Mouse (Mus musculus): ENCODE data around the gene Sectm1a. TPM values are rescaled to one million over a fixed set of nuclear protein-coding genes. Genes with fewer than 3 reads are reported as not detected.

Gene Sectm1a
- not detected in 2 replicates for polyA plus RNA-seq (2016; fragmentation: Nextera tagmentation; extraction: Ambion mirVana)

DNA sequence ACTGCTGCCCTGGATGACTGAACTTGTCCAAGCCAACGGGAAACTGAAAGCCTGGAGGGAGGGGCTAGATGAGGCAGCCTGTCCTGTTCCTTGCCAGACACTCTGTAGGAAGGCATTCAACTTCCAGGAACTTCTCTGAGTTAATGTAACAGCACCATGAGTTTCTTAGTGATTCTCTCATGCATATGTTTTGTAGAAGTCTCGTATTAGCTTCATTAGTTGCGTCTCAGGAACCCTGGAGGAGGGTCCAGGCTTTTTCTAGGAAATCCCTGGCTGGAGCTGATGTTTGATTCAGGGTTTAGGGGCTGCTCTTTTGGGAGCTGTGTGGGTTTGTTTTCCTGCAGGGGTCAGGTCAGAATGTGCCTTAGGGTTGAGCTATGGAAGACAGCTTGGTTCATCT is at the start of gene Sectm1a:
Gene Sectm1a (minus strand): TSS at position 101 of the 400 bp plus-strand sequence.
- 0 out of 2 replicates have a peak, but pooled peaks cover 3% of the 10 kb centered on the region for H3K4me1 ChIP-seq (replicated peaks)
- H3K9ac ChIP-seq: no peak within 1 kb of the TSS
- peaks cover 14% of the 10 kb centered on the region for H3K27me3 ChIP-seq (replicated peaks)
- H3K27ac ChIP-seq (ENCODE audit: poor library complexity, severe bottlenecking): no peak within 1 kb of the TSS
- no peaks in the 10 kb centered on the region for H3K9me3 ChIP-seq (replicated peaks)
- H3K4me3 ChIP-seq: no peak within 1 kb of the TSS
- ATAC-seq (ENCODE audit: insufficient number of reproducible peaks, low FRiP score): no peak
- H3K4me2 ChIP-seq: no peak within 1 kb of the TSS
- WGBS: 67% methylated on average over 3 of the region's 3 CpGs
- no peaks in the 10 kb centered on the region for H3K36me3 ChIP-seq

- no peaks in the 10 kb centered on the region for H3K27me3 ChIP-seq (replicated peaks)
- H3K9ac ChIP-seq: no peak overlapping the region
- H3K36me3 ChIP-seq: no peaks in the 10 kb centered on the region
- ATAC-seq (ENCODE audit: insufficient number of reproducible peaks, low FRiP score): no peak
- H3K4me2 ChIP-seq: no peak overlapping the region
- H3K27ac ChIP-seq (ENCODE audit: poor library complexity, severe bottlenecking): no peak overlapping the region
- H3K4me1 ChIP-seq (replicated peaks): peaks cover 7% of the 10 kb centered on the region
- no peak overlapping the region for H3K4me3 ChIP-seq
- WGBS: 65% methylated on average over 1 of the region's 1 CpGs
- no peaks in the 10 kb centered on the region for H3K9me3 ChIP-seq (replicated peaks)
These were observed 48.6 kb upstream of the Sectm1a start for GRCm38 (mm10) chr11:121129616-121130015.

DNA sequence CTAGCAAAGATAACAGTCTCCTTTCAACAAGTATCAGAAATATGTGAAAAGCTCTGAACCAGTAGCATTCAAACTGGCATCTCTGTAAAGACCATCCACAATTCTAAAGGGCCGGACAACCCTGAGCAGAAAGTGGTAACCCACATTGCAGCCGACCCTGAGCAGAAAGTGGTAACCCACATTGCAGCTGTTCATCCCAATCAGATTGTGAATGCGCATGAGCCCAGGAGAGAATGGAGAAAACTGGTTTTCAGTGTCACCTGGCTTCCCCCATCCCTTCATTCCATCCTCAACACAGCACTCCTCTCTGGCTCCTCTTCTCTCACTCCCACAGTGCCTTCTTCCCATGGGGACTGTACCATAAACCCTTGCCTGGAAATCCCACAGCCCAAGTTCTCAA is 46.4 kb upstream of the Sectm1a start:
- Histone ChIP-seq H3K27ac (ENCODE audit: poor library complexity, severe bottlenecking) (no peak overlapping the region), H3K4me3 (no peak overlapping the region), H3K9ac (no peak overlapping the region), H3K4me1 (replicated peaks) (peaks cover 8% of the 10 kb centered on the region), H3K9me3 (replicated peaks) (0 out of 2 replicates have a peak, but pooled peaks cover 4% of the 10 kb centered on the region), H3K4me2 (no peak overlapping the region), H3K36me3 (no peaks in the 10 kb centered on the region), H3K27me3 (replicated peaks) (no peaks in the 10 kb centered on the region)
- 76% methylated on average over 3 of the region's 3 CpGs for WGBS
- ATAC-seq (ENCODE audit: insufficient number of reproducible peaks, low FRiP score): no peak

GRCm38 (mm10) chr11:121126395-121126794 is 45.4 kb upstream of the Sectm1a start:
- H3K9me3 ChIP-seq (replicated peaks): 0 out of 2 replicates have a peak, but pooled peaks cover 4% of the 10 kb centered on the region
- no peak overlapping the region for H3K27ac ChIP-seq (ENCODE audit: poor library complexity, severe bottlenecking)
- no peak for ATAC-seq (ENCODE audit: insufficient number of reproducible peaks, low FRiP score)
- no peak overlapping the region for H3K9ac ChIP-seq
- no peaks in the 10 kb centered on the region for H3K27me3 ChIP-seq (replicated peaks)
- WGBS: 88% methylated on average over 1 of the region's 1 CpGs
- no peak overlapping the region for H3K4me2 ChIP-seq
- no peaks in the 10 kb centered on the region for H3K36me3 ChIP-seq
- peaks cover 18% of the 10 kb centered on the region for H3K4me1 ChIP-seq (replicated peaks)
- H3K4me3 ChIP-seq: no peak overlapping the region

- WGBS: 47% methylated on average over 3 of the region's 3 CpGs
- no peak overlapping the region for H3K4me2 ChIP-seq
- H3K27ac ChIP-seq (ENCODE audit: poor library complexity, severe bottlenecking): no peak overlapping the region
These were observed 44.6 kb upstream of the Sectm1a start for GRCm38 (mm10) chr11:121125522-121126172.

DNA sequence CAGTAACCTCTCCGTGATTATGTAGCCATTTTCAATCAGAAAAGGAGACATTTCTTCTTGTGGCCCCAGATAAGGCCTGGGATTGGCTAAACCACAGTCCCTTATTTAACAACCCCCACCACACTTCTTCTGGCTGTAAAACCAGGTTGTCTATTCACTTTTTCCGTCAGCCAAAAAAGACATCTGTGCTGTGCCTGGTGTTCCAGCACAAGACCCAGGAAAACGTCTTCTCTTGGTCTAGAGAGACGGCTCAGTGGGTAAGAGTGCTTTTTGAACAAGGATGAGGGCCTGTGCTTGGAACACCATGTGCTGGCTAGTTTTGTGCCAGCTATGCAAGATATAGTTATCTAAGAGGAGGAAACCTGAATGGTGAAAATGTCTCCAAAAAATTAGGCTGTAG is 42.4 kb upstream of the Sectm1a start:
- H3K27me3 ChIP-seq (replicated peaks): no peaks in the 10 kb centered on the region
- H3K9ac ChIP-seq: no peak overlapping the region
- 0 out of 2 replicates have a peak, but pooled peaks cover 4% of the 10 kb centered on the region for H3K9me3 ChIP-seq (replicated peaks)
- 89% methylated on average over 4 of the region's 4 CpGs for WGBS
- no peaks in the 10 kb centered on the region for H3K36me3 ChIP-seq
- H3K4me3 ChIP-seq: no peak overlapping the region
- peaks cover 22% of the 10 kb centered on the region for H3K4me1 ChIP-seq (replicated peaks)
- no peak for ATAC-seq (ENCODE audit: insufficient number of reproducible peaks, low FRiP score)
- no peak overlapping the region for H3K27ac ChIP-seq (ENCODE audit: poor library complexity, severe bottlenecking)
- no peak overlapping the region for H3K4me2 ChIP-seq

More at GRCm38 (mm10) chr11:121125522-121126172, 44.6 kb upstream of the Sectm1a start:
- Histone ChIP-seq H3K27me3 (replicated peaks) (no peaks in the 10 kb centered on the region), H3K4me3 (no peak overlapping the region), H3K9ac (no peak overlapping the region), H3K4me1 (replicated peaks) (peaks cover 22% of the 10 kb centered on the region), H3K9me3 (replicated peaks) (0 out of 2 replicates have a peak, but pooled peaks cover 4% of the 10 kb centered on the region), H3K36me3 (no peaks in the 10 kb centered on the region)
- no peak for ATAC-seq (ENCODE audit: insufficient number of reproducible peaks, low FRiP score)

- Histone ChIP-seq H3K4me3 (no peak overlapping the region), H3K4me2 (no peak overlapping the region), H3K27ac (ENCODE audit: poor library complexity, severe bottlenecking) (peak overlapping the region; percentile 80), H3K36me3 (no peaks in the 10 kb centered on the region), H3K4me1 (replicated peaks) (peaks cover 22% of the 10 kb centered on the region), H3K9ac (no peak overlapping the region), H3K9me3 (replicated peaks) (0 out of 2 replicates have a peak, but pooled peaks cover 4% of the 10 kb centered on the region), H3K27me3 (replicated peaks) (0 out of 2 replicates have a peak, but pooled peaks cover 3% of the 10 kb centered on the region)
- ATAC-seq (ENCODE audit: insufficient number of reproducible peaks, low FRiP score): 0 out of 2 replicates have a peak, but pooled peaks have one; percentile 18
- 4% methylated on average over 2 of the region's 2 CpGs for whole genome bisulfite sequencing
These were observed 41.1 kb upstream of the Sectm1a start for GRCm38 (mm10) chr11:121122024-121122670.

DNA sequence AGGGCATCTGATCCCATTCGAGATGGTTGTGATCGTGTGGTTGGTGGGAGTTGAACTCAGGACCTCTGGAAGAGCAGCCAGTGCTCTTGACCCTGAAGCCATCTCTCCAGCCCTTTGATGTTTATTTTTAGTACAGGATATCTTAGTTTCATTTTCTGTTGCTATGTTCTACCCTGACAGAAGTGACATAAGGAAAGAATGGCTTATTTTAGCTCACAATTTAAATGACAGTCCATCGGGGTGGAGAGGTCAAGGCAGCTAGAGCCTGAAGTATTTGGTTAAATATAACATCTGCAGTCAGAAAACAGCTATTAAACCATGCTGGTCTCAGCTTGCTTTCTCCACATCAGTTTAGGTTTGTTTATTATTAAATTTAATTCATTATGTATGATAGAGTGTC is 40.1 kb upstream of the Sectm1a start:
- no peaks in the 10 kb centered on the region for H3K36me3 ChIP-seq
- H3K4me1 ChIP-seq (replicated peaks): peaks cover 21% of the 10 kb centered on the region
- H3K27ac ChIP-seq (ENCODE audit: poor library complexity, severe bottlenecking): peak overlapping the region; percentile 80
- peaks cover 13% of the 10 kb centered on the region for H3K27me3 ChIP-seq (replicated peaks)
- 61% methylated on average over 3 of the region's 3 CpGs for WGBS
- H3K4me2 ChIP-seq: no peak overlapping the region
- H3K9ac ChIP-seq: no peak overlapping the region
- H3K4me3 ChIP-seq: no peak overlapping the region
- ATAC-seq (ENCODE audit: insufficient number of reproducible peaks, low FRiP score): no peak
- 0 out of 2 replicates have a peak, but pooled peaks cover 4% of the 10 kb centered on the region for H3K9me3 ChIP-seq (replicated peaks)

GRCm38 (mm10) chr11:121118577-121118976 is 37.6 kb upstream of the Sectm1a start, which contains the start of gene Tex19.2:
Gene Tex19.2 (minus strand): TSS chr11:121118677.
- H3K4me2 ChIP-seq: no peak within 1 kb of the TSS
- 75% methylated on average over 3 of the region's 3 CpGs for WGBS
- H3K9ac ChIP-seq: no peak within 1 kb of the TSS
- 0 out of 2 replicates have a peak, but pooled peaks cover 3% of the 10 kb centered on the region for H3K9me3 ChIP-seq (replicated peaks)
- no peak within 1 kb of the TSS for H3K4me3 ChIP-seq
- peaks cover 16% of the 10 kb centered on the region for H3K4me1 ChIP-seq (replicated peaks)
- no peaks in the 10 kb centered on the region for H3K36me3 ChIP-seq
- ATAC-seq (ENCODE audit: insufficient number of reproducible peaks, low FRiP score): no peak
- peaks cover 24% of the 10 kb centered on the region for H3K27me3 ChIP-seq (replicated peaks)
- H3K27ac ChIP-seq (ENCODE audit: poor library complexity, severe bottlenecking): no peak within 1 kb of the TSS

- Histone ChIP-seq H3K9ac (no peak overlapping the region), H3K4me3 (no peak overlapping the region), H3K4me1 (replicated peaks) (peaks cover 16% of the 10 kb centered on the region), H3K4me2 (no peak overlapping the region), H3K27me3 (replicated peaks) (peaks cover 24% of the 10 kb centered on the region), H3K9me3 (replicated peaks) (no peaks in the 10 kb centered on the region), H3K36me3 (no peaks in the 10 kb centered on the region), H3K27ac (ENCODE audit: poor library complexity, severe bottlenecking) (no peak overlapping the region)
- no peak for ATAC-seq (ENCODE audit: insufficient number of reproducible peaks, low FRiP score)
- WGBS: 88% methylated on average over 18 of the region's 18 CpGs
These were observed 37.1 kb upstream of the Sectm1a start for GRCm38 (mm10) chr11:121118106-121118505.

- H3K27ac ChIP-seq (ENCODE audit: poor library complexity, severe bottlenecking): no peak overlapping the region
- no peak overlapping the region for H3K4me2 ChIP-seq
- H3K36me3 ChIP-seq: no peaks in the 10 kb centered on the region
- 79% methylated on average over 5 of the region's 5 CpGs for WGBS
- peaks cover 34% of the 10 kb centered on the region for H3K4me1 ChIP-seq (replicated peaks)
- H3K27me3 ChIP-seq (replicated peaks): peaks cover 26% of the 10 kb centered on the region
- no peak overlapping the region for H3K9ac ChIP-seq
- no peak for ATAC-seq (ENCODE audit: insufficient number of reproducible peaks, low FRiP score)
- no peak overlapping the region for H3K4me3 ChIP-seq
- no peaks in the 10 kb centered on the region for H3K9me3 ChIP-seq (replicated peaks)
These were observed 31.2 kb upstream of the Sectm1a start for GRCm38 (mm10) chr11:121112091-121112775.
